Mouse (Mus musculus) cerebellum, adult 2 months (tissue): Measurements from ENCODE around the gene Fry.

ENCODE experiments used
- CTCF ChIP-seq: fragments of 200-500 bp; IDR thresholded peaks from 2 replicates; pipeline ENCODE4 v1.5.1; 2011; ENCODE audit warnings: low read depth, mild to moderate bottlenecking, control low read depth, low read length, moderate library complexity, borderline replicate concordance; ENCODE audit not compliant: insufficient read depth
- POLR2A ChIP-seq: fragments of 200-500 bp; IDR thresholded peaks from 2 replicates; pipeline ENCODE4 v1.6.1; 2011; ENCODE audit warnings: low read length, control low read depth, borderline replicate concordance; ENCODE audit not compliant: insufficient read depth

DNA sequence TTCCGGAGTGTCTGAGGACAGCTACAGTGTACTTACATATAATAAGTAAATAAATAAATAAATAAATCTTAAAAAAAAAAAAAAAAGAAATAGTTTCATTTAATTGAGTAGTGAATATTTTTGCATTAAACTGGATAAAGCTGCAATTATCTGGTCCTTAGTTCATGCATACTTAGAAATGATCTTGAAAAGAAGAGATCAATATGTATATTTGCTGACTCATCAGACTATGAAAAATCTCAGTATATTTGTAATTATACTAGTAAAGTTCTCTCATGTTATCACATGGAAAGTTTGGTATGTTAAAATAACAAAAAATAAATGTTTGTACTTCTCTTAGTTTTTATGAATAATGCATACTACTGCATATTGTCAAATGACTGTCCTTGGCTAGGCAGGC is 229.9 kb downstream of the Fry start:
- TF ChIP-seq CTCF (no peak), POLR2A (no peak)
